Mouse (Mus musculus) ES-E14 (cell line): ENCODE data around the gene Apol7a.

Source experiments
- HCFC1 ChIP-seq: IDR thresholded peaks from 2 replicates; pipeline ENCODE4 v1.6.1; 2012; ENCODE audit warnings: low read length, inconsistent platforms, borderline replicate concordance; ENCODE audit not compliant: insufficient read depth
- MAFK ChIP-seq: IDR thresholded peaks from 2 replicates; pipeline ENCODE4 v1.6.1; 2014; ENCODE audit warnings: mild to moderate bottlenecking, low read depth, low read length, inconsistent platforms; ENCODE audit not compliant: insufficient read depth

- TF ChIP-seq HCFC1 (no peak), MAFK (no peak)
Observed at GRCm38 (mm10) chr15:77387462-77387861, 11.4 kb downstream of the Apol7a start.
